Mouse (Mus musculus) myocyte (in vitro differentiated cells): Measurements from ENCODE around the gene Htr5b. TPM values are rescaled to one million over a fixed set of nuclear protein-coding genes. Genes with fewer than 3 reads are reported as not detected.

Source experiments
- H3K27me3 ChIP-seq: one replicate; pipeline ENCODE4 v1.6.1; 2011; ENCODE audit not compliant: control insufficient read depth, insufficient read depth, insufficient read length
- H3K36me3 ChIP-seq: one replicate; pipeline ENCODE4 v1.6.1; 2011; ENCODE audit not compliant: control insufficient read depth, insufficient read depth
- H3K4me2 ChIP-seq: one replicate; pipeline ENCODE4 v1.6.1; 2011; ENCODE audit warnings: low read depth, control low read depth
- H3K4me3 ChIP-seq: one replicate; pipeline ENCODE4 v1.5.1; 2011; ENCODE audit warnings: mild to moderate bottlenecking, control low read depth, moderate library complexity
- H3K79me2 ChIP-seq: one replicate; pipeline ENCODE4 v1.6.1; 2011; ENCODE audit not compliant: control insufficient read depth, insufficient read depth
- H3ac ChIP-seq: one replicate; pipeline ENCODE4 v1.6.1; 2011; ENCODE audit not compliant: control insufficient read depth, insufficient read length
- CEBPB ChIP-seq: IDR thresholded peaks from 2 replicates; pipeline ENCODE4 v1.6.1; 2011; ENCODE audit warnings: mild to moderate bottlenecking, moderate library complexity; ENCODE audit not compliant: poor library complexity, insufficient read depth, severe bottlenecking
- E2F4 ChIP-seq: IDR thresholded peaks from one replicate; pipeline ENCODE4 v1.6.1; 2011; ENCODE audit warnings: mild to moderate bottlenecking, control low read depth, moderate library complexity; ENCODE audit not compliant: insufficient read depth
- MAX ChIP-seq: IDR thresholded peaks from one replicate; pipeline ENCODE4 v1.6.1; 2011; ENCODE audit warnings: low read depth, mild to moderate bottlenecking, control low read depth
- MYOD1 ChIP-seq, 3 experiments: IDR thresholded peaks; one replicate each; pipeline ENCODE4 v1.6.1; 2011; ENCODE audit warnings: control low read depth in 2 of 3, low read depth in 2 of 3, mild to moderate bottlenecking in 2 of 3, moderate library complexity in 1 of 3; ENCODE audit not compliant: insufficient read length in 2 of 3, control insufficient read depth in 1 of 3
- MYOG ChIP-seq, 3 experiments: IDR thresholded peaks; one replicate each; pipeline ENCODE4 v1.6.1; 2011; ENCODE audit warnings: control low read depth in 2 of 3, low read depth in 2 of 3, mild to moderate bottlenecking in 2 of 3; ENCODE audit not compliant: insufficient read length in 2 of 3, control insufficient read depth in 1 of 3, insufficient read depth in 1 of 3
- POLR2A ChIP-seq: IDR thresholded peaks from one replicate; pipeline ENCODE4 v1.6.1; 2011; ENCODE audit warnings: low read depth, mild to moderate bottlenecking, control low read depth, moderate library complexity; ENCODE audit not compliant: insufficient read length
- POLR2AphosphoS2 ChIP-seq: IDR thresholded peaks from one replicate; pipeline ENCODE4 v1.6.1; 2011; ENCODE audit warnings: low read depth, control low read depth; ENCODE audit not compliant: insufficient read length
- REST ChIP-seq: IDR thresholded peaks from one replicate; pipeline ENCODE4 v1.6.1; 2011; ENCODE audit warnings: mild to moderate bottlenecking, control low read depth, moderate library complexity; ENCODE audit not compliant: insufficient read depth, insufficient read length
- SRF ChIP-seq: IDR thresholded peaks from one replicate; pipeline ENCODE4 v1.6.1; 2011; ENCODE audit warnings: low read depth; ENCODE audit not compliant: control insufficient read depth, insufficient read length
- TCF12 ChIP-seq: IDR thresholded peaks from one replicate; pipeline ENCODE4 v1.6.1; 2011; ENCODE audit warnings: mild to moderate bottlenecking, control low read depth; ENCODE audit not compliant: poor library complexity, insufficient read depth, severe bottlenecking
- TCF3 ChIP-seq: IDR thresholded peaks from one replicate; pipeline ENCODE4 v1.6.1; 2011; ENCODE audit warnings: low read depth, control low read depth; ENCODE audit not compliant: insufficient read length
- USF1 ChIP-seq: IDR thresholded peaks from one replicate; pipeline ENCODE4 v1.6.1; 2011; ENCODE audit warnings: low read depth, mild to moderate bottlenecking, control low read depth, moderate library complexity
- polyA plus RNA-seq: library from polyadenylated mRNA; unstranded; fragments of >200 nt; fragmentation: generic; extraction: Trizol; gene quantifications from one replicate; pipeline ENCODE4 v1.2.1, GENCODE M21; 2012; ENCODE audit warnings: missing spikeins

The Htr5b gene
- polyA plus RNA-seq, 1 experiment: not detected

DNA sequence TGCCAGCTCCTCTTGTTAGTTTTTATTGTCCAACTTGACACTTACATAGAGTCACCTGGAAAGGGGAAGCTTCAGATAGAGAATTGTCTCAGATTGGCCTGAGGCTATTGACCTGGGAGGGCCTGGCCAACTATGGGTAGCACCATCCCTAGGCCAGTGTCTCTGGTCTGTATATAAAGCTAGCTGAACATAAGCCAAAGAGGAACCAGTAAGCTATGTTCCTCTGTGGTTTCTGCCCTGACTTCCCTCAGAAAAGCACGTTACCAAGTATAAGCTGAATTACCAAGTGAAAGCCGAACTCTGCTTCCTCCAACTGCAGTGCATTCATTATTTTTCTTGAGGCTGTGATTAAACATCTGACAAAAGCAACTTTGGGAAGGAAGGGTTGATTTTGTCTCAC, 19.5 kb downstream of the Htr5b start:
- no peaks in the 10 kb centered on the region for H3K27me3 ChIP-seq

DNA sequence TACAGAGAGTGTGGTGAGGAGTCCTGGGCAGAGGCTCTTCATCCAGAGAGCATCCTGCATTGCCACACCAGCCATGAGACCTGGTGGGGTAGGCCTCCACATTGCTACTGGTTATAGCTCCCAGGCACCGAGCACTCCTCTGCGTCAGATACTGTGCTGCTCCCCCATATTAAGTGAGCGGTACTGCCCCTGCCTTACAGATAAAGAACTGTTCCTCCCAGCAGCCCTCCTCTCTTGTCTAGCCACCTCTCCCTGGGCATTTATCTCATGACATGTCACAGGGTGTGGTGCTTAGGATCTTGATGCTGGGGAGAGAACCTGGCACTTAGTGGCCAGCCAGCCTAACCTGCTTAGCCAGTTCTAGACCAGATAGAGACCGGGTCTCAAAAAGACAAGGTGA, 31.2 kb downstream of the Htr5b start:
- TF ChIP-seq REST (no peak), TCF3 (no peak), TCF12 (no peak), MYOG (IDR thresholded peaks at IDR 0.05; ENCODE audit: control insufficient read depth in 1 of 3, insufficient read depth in 1 of 3, insufficient read length in 2 of 3, low read depth in 2 of 3) (no peak), POLR2A (no peak), SRF (no peak), MAX (no peak), POLR2AphosphoS2 (no peak), MYOD1 (IDR thresholded peaks at IDR 0.05; ENCODE audit: control insufficient read depth in 1 of 3, insufficient read length in 2 of 3, low read depth in 2 of 3) (no peak), USF1 (no peak)
- Histone ChIP-seq H3K27me3 (no peaks in the 10 kb centered on the region), H3K4me2 (no peak overlapping the region), H3K36me3 (peaks cover 19% of the 10 kb centered on the region), H3ac (no peak overlapping the region), H3K79me2 (no peaks in the 10 kb centered on the region), H3K4me3 (no peak overlapping the region)

More for the DNA sequence above, 19.5 kb downstream of the Htr5b start:
- peaks cover 4% of the 10 kb centered on the region for H3K36me3 ChIP-seq
- no peaks in the 10 kb centered on the region for H3K79me2 ChIP-seq
- H3K4me3 ChIP-seq: no peak overlapping the region
- TF ChIP-seq POLR2AphosphoS2 (no peak), SRF (no peak), MAX (no peak), CEBPB (no peak), MYOD1 (IDR thresholded peaks at IDR 0.05; ENCODE audit: control insufficient read depth in 1 of 3, insufficient read length in 2 of 3, low read depth in 2 of 3) (no peak), MYOG (IDR thresholded peaks at IDR 0.05; ENCODE audit: control insufficient read depth in 1 of 3, insufficient read depth in 1 of 3, insufficient read length in 2 of 3, low read depth in 2 of 3) (no peak), TCF12 (no peak), USF1 (no peak), TCF3 (no peak), POLR2A (no peak), REST (no peak), E2F4 (no peak)
- H3ac ChIP-seq: no peak overlapping the region
- H3K4me2 ChIP-seq: no peak overlapping the region

DNA sequence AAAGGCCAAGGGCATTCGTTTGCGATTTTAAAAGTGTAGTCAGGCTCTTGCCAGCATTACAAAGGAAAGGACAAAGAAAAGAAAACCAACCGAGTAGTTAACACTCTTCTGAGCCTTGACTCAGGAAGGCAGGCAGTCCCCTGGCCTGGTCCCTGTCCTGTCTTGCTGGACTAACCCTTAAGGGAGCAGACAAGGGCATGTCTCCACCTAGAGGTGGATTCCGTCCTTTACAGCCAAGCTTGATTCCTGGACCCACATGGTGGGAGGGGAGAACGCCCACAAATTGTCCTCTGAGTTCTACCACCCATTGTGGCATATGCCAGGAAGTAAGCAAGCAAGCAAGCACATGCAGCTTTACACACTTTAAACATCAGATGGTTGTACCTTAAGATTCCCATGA, 38.0 kb downstream of the Htr5b start:
- Histone ChIP-seq H3K4me3 (no peak overlapping the region), H3ac (no peak overlapping the region), H3K4me2 (no peak overlapping the region), H3K27me3 (no peaks in the 10 kb centered on the region), H3K36me3 (peaks cover 26% of the 10 kb centered on the region), H3K79me2 (no peaks in the 10 kb centered on the region)
- TF ChIP-seq MYOD1 (IDR thresholded peaks at IDR 0.05; ENCODE audit: control insufficient read depth in 1 of 3, insufficient read length in 2 of 3, low read depth in 2 of 3) (no peak), MYOG (IDR thresholded peaks at IDR 0.05; ENCODE audit: control insufficient read depth in 1 of 3, insufficient read depth in 1 of 3, insufficient read length in 2 of 3, low read depth in 2 of 3) (no peak), CEBPB (no peak), E2F4 (no peak), USF1 (no peak), REST (no peak), SRF (no peak), POLR2AphosphoS2 (no peak), POLR2A (no peak), MAX (no peak), TCF3 (no peak)

DNA sequence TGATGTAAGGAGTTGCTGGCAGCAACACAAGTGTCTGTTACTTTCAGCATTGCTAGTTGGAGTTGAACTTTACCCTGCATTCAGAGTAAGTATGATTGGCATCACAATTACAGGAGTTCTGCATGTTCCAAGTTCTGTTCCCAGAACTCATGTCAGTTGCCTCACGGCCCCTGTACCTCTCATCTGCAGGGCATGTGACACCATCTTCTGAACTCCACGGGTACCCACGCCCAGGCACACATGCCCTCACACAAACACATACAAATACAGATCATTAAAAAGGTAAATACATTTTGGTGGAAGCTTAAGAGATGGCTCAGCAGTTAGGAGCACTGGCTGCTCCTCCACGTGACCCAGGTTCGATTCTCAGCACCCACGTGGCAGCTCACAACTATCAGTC, 41.5 kb downstream of the Htr5b start:
- Histone ChIP-seq H3K27me3 (no peaks in the 10 kb centered on the region), H3K36me3 (peaks cover 14% of the 10 kb centered on the region), H3ac (no peak overlapping the region), H3K4me3 (no peak overlapping the region), H3K4me2 (no peak overlapping the region), H3K79me2 (no peaks in the 10 kb centered on the region)
- no peak for TF ChIP-seq POLR2AphosphoS2
- TF ChIP-seq USF1: no peak
- no peak for TF ChIP-seq E2F4
- no peak for TF ChIP-seq MAX

DNA sequence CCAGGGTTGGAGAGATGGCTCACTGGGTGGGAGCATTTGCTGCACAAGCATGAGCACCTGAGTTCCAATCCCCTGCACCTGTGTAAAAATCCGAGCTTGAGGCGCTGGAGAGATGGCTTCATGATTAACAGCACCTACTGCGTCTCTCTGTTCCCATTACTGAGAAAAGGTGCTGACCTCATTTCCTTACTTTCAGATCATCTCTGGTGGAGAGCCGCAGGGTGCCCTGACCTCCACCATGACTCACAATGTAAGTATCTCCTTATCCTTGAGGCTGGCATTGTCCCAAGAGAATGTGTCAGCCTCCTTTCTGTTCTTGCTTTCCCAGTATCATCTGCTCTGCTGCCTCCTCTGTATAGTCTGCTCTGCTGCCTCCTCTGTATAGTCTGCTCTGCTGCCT, 45.2 kb downstream of the Htr5b start:
- no peak for TF ChIP-seq POLR2AphosphoS2
- peak in 1 of 3 experiments; percentile 2 for TF ChIP-seq MYOD1 (IDR thresholded peaks at IDR 0.05; ENCODE audit: control insufficient read depth in 1 of 3, insufficient read length in 2 of 3, low read depth in 2 of 3)
- Histone ChIP-seq H3K4me2 (no peak overlapping the region), H3K36me3 (peaks cover 23% of the 10 kb centered on the region)

DNA sequence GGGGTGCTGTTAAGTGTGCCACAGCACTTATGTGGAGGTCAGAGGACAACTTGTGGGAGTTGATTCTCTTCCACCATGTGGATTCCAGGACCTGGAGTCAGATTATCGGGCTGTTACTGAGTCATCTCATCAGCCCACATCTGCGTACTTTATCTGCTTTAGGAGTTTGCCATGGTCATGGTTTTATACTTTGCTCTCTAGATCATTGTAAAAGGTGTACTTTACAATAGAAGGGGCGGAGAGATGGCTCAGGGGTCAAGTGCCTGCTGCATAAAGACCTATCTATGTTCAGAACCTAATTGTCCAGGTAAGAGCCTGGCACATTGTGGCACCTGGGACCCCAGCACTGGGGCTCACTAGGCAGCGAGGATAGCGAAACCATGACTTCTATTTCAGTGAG, 48.9 kb downstream of the Htr5b start:
- Histone ChIP-seq H3ac (no peak overlapping the region), H3K27me3 (no peaks in the 10 kb centered on the region), H3K36me3 (peaks cover 30% of the 10 kb centered on the region), H3K4me3 (no peak overlapping the region), H3K4me2 (no peak overlapping the region), H3K79me2 (no peaks in the 10 kb centered on the region)
- TF ChIP-seq TCF3: no peak

More for the DNA sequence above, 45.2 kb downstream of the Htr5b start:
- Histone ChIP-seq H3K27me3 (no peaks in the 10 kb centered on the region), H3ac (no peak overlapping the region), H3K4me3 (no peak overlapping the region), H3K79me2 (no peaks in the 10 kb centered on the region)
